Mouse (Mus musculus) liver, embryonic 14.5 days (tissue): ENCODE results near the gene Adamts6. TPM values are rescaled to one million over a fixed set of nuclear protein-coding genes. Genes with fewer than 3 reads are reported as not detected.

Source experiments
- ATAC-seq: fragments of 200-750 bp; cut with Nextera tagmentation; 2 replicates; pipeline ENCODE4 v1.8.0; 2017; ENCODE audit warnings: moderate number of reproducible peaks, mild to moderate bottlenecking, moderate library complexity; ENCODE audit not compliant: insufficient read depth
- DNase-seq, 3 experiments: peaks; one replicate each; pipeline ENCODE4 v3.0.0-alpha.2; 2012 to 2013; ENCODE audit warnings: low read depth in 3 of 3, low spot score in 3 of 3
- H3K27ac ChIP-seq: fragments of 300-500 bp; sonication (generic); 2 replicates; pipeline ENCODE4 v1.5.1; 2014; ENCODE audit warnings: moderate library complexity, mild to moderate bottlenecking, control low read depth, inconsistent platforms
- H3K27me3 ChIP-seq: fragments of 300-500 bp; sonication (generic); 2 replicates; pipeline ENCODE4 v1.6.1; 2014; ENCODE audit warnings: mild to moderate bottlenecking, low read length, moderate library complexity; ENCODE audit not compliant: control insufficient read depth, insufficient read depth
- H3K36me3 ChIP-seq: fragments of 300-500 bp; sonication (generic); replicated peaks from 2 replicates; pipeline ENCODE4 v1.6.1; 2014; ENCODE audit warnings: low read depth; ENCODE audit not compliant: control insufficient read depth, insufficient read depth
- H3K4me1 ChIP-seq, 2 experiments: fragments of 200-500 bp in 1 of 2; fragments of 300-500 bp in 1 of 2; sonication (generic) in 1 of 2; replicated peaks; 2 replicates each; pipeline ENCODE4 v1.6.1; 2012 to 2014; ENCODE audit warnings: antibody characterized with exemption in 1 of 2, inconsistent platforms in 1 of 2, low read length in 1 of 2; ENCODE audit not compliant: control insufficient read depth in 2 of 2, insufficient read depth in 2 of 2
- H3K4me2 ChIP-seq: fragments of 300-500 bp; sonication (generic); 2 replicates; pipeline ENCODE4 v1.6.1; 2014; ENCODE audit warnings: low read depth, mild to moderate bottlenecking, control low read depth, moderate library complexity
- H3K4me3 ChIP-seq, 2 experiments: fragments of 200-500 bp in 1 of 2; fragments of 300-500 bp in 1 of 2; sonication (generic) in 1 of 2; 2 replicates each; pipeline ENCODE4 v1.5.1; 2012 to 2014; ENCODE audit warnings: low read depth in 2 of 2, low read length in 2 of 2, mild to moderate bottlenecking in 2 of 2, control low read depth in 1 of 2, inconsistent platforms in 1 of 2, moderate library complexity in 1 of 2; ENCODE audit not compliant: insufficient read depth in 1 of 2
- H3K9ac ChIP-seq: fragments of 300-500 bp; sonication (generic); replicated peaks from 2 replicates; pipeline ENCODE4 v1.6.1; 2014; ENCODE audit warnings: mild to moderate bottlenecking, control low read depth, moderate library complexity
- H3K9me3 ChIP-seq: fragments of 300-500 bp; sonication (generic); 2 replicates; pipeline ENCODE4 v1.6.1; 2016; ENCODE audit warnings: low read length, mixed read lengths; ENCODE audit not compliant: control insufficient read depth
- CTCF ChIP-seq: IDR thresholded peaks from 2 replicates; pipeline ENCODE4 v1.5.1; 2016; ENCODE audit warnings: antibody characterized with exemption, low read depth, control low read depth
- EP300 ChIP-seq: IDR thresholded peaks from 2 replicates; pipeline ENCODE4 v1.6.1; 2016; ENCODE audit warnings: antibody characterized with exemption, low read depth
- WGBS: fragments of 180-500 bp; shearing (Covaris S2); extraction: QIAGEN DNeasy Blood & Tissue Kit; methylation state at CpG from one replicate; pipeline ENCODE4 v1.1.7; 2014; ENCODE audit not compliant: insufficient replicate concordance; 5-methylcytosine and 5-hydroxymethylcytosine counted together
- polyA plus RNA-seq, 2 experiments: library from polyadenylated mRNA; depleted of rRNA in 1 of 2; stranded (reverse) in 1 of 2; unstranded in 1 of 2; fragments of >200 nt; fragmentation: Nextera tagmentation in 1 of 2; extraction: Ambion mirVana in 1 of 2; gene quantifications; 2 replicates each; pipeline versions ENCODE4 v1.2.1 to v1.2.3; 2012 to 2014

Adamts6 gene
- polyA plus RNA-seq, 2 experiments = 0.08 to 0.35 TPM

GRCm38 (mm10) chr13:104532723-104533122 lies 245.1 kb downstream of the Adamts6 start:
- Histone ChIP-seq H3K4me2 (no peak overlapping the region), H3K27me3 (no peaks in the 10 kb centered on the region), H3K27ac (no peak overlapping the region), H3K9me3 (no peaks in the 10 kb centered on the region), H3K36me3 (no peaks in the 10 kb centered on the region), H3K4me3 (no peak overlapping the region), H3K9ac (no peak overlapping the region), H3K4me1 (no peaks in the 10 kb centered on the region)
- no peak for ATAC-seq
- DNase-seq = no peak
- TF ChIP-seq CTCF = no peak
- no peak for TF ChIP-seq EP300
- WGBS = 74% methylated on average over 7 of the region's 7 CpGs

- WGBS = 74% methylated on average over 7 of the region's 7 CpGs
- Histone ChIP-seq H3K4me2 (no peak overlapping the region), H3K9ac (no peak overlapping the region), H3K27me3 (no peaks in the 10 kb centered on the region), H3K4me1 (no peaks in the 10 kb centered on the region), H3K4me3 (no peak overlapping the region), H3K9me3 (no peaks in the 10 kb centered on the region), H3K36me3 (no peaks in the 10 kb centered on the region), H3K27ac (no peak overlapping the region)
- ATAC-seq = no peak
- no peak for TF ChIP-seq EP300
- no peak for TF ChIP-seq CTCF
- DNase-seq = no peak
These were observed 246.3 kb downstream of the Adamts6 start for GRCm38 (mm10) chr13:104533806-104534495.

- no peak for ATAC-seq
These were observed 253.3 kb downstream of the Adamts6 start for GRCm38 (mm10) chr13:104540861-104541398.

GRCm38 (mm10) chr13:104542123-104542758 lies 254.6 kb downstream of the Adamts6 start:
- ATAC-seq (no peak), DNase-seq (no peak)
- Histone ChIP-seq H3K27me3 (no peaks in the 10 kb centered on the region), H3K9me3 (no peaks in the 10 kb centered on the region), H3K4me1 (no peaks in the 10 kb centered on the region), H3K27ac (no peak overlapping the region), H3K4me3 (no peak overlapping the region), H3K36me3 (no peaks in the 10 kb centered on the region), H3K9ac (no peak overlapping the region), H3K4me2 (no peak overlapping the region)
- WGBS = 60% methylated on average over 10 of the region's 10 CpGs
- TF ChIP-seq CTCF (no peak), EP300 (no peak)

More at GRCm38 (mm10) chr13:104540861-104541398, 253.3 kb downstream of the Adamts6 start:
- Histone ChIP-seq H3K36me3 (no peaks in the 10 kb centered on the region), H3K4me3 (no peak overlapping the region), H3K9me3 (no peaks in the 10 kb centered on the region), H3K27me3 (no peaks in the 10 kb centered on the region), H3K4me2 (no peak overlapping the region), H3K9ac (no peak overlapping the region), H3K4me1 (no peaks in the 10 kb centered on the region), H3K27ac (no peak overlapping the region)
- no peak for TF ChIP-seq CTCF
- TF ChIP-seq EP300 = no peak
- DNase-seq = no peak
- 48% methylated on average over 7 of the region's 7 CpGs for WGBS

- H3K4me3 ChIP-seq = no peak overlapping the region
- 54% methylated on average over 4 of the region's 4 CpGs for WGBS
- H3K27me3 ChIP-seq = no peaks in the 10 kb centered on the region
- ATAC-seq = no peak
- no peak overlapping the region for H3K4me2 ChIP-seq
- DNase-seq = no peak
- no peaks in the 10 kb centered on the region for H3K4me1 ChIP-seq
- H3K27ac ChIP-seq = no peak overlapping the region
- H3K9ac ChIP-seq = no peak overlapping the region
- TF ChIP-seq CTCF (no peak), EP300 (no peak)
- H3K36me3 ChIP-seq = no peaks in the 10 kb centered on the region
- H3K9me3 ChIP-seq = no peaks in the 10 kb centered on the region
These were observed 255.1 kb downstream of the Adamts6 start for GRCm38 (mm10) chr13:104542759-104543141.

Other genes starting within 250 kb of the Adamts6 start
- 5.2 and 5.3 TPM in 2 replicates for gene Nln, start 178.2 kb upstream of the Adamts6 start, polyA plus RNA-seq (2012; rRNA removed)
- gene Nln, start 178.2 kb upstream of the Adamts6 start, polyA plus RNA-seq (2014; fragmentation: Nextera tagmentation; extraction: Ambion mirVana) = 10.8 and 13.7 TPM in 2 replicates
- 0.21 and 0.26 TPM in 2 replicates for gene Sgtb, start 178.1 kb upstream of the Adamts6 start, polyA plus RNA-seq (2012; rRNA removed)
- gene Sgtb, start 178.1 kb upstream of the Adamts6 start, polyA plus RNA-seq (2014; fragmentation: Nextera tagmentation; extraction: Ambion mirVana) = 0.58 TPM in 2 replicates
- 4.6 and 7.3 TPM in 2 replicates for gene Trappc13, start 109.4 kb upstream of the Adamts6 start, polyA plus RNA-seq (2012; rRNA removed)
- 22.0 and 23.1 TPM in 2 replicates for gene Trappc13, start 109.4 kb upstream of the Adamts6 start, polyA plus RNA-seq (2014; fragmentation: Nextera tagmentation; extraction: Ambion mirVana)
- 3.2 and 5.1 TPM in 2 replicates for gene Trim23, start 109.0 kb upstream of the Adamts6 start, polyA plus RNA-seq (2012; rRNA removed)
- 10.0 and 10.4 TPM in 2 replicates for gene Trim23, start 109.0 kb upstream of the Adamts6 start, polyA plus RNA-seq (2014; fragmentation: Nextera tagmentation; extraction: Ambion mirVana)
- gene Cenpk, start 59.2 kb upstream of the Adamts6 start, polyA plus RNA-seq (2012; rRNA removed) = 23.0 and 33.2 TPM in 2 replicates
- 89.3 and 95.0 TPM in 2 replicates for gene Cenpk, start 59.2 kb upstream of the Adamts6 start, polyA plus RNA-seq (2014; fragmentation: Nextera tagmentation; extraction: Ambion mirVana)
- gene Ppwd1, start 59.0 kb upstream of the Adamts6 start, polyA plus RNA-seq (2012; rRNA removed) = 4.8 and 7.6 TPM in 2 replicates
- 8.5 and 8.9 TPM in 2 replicates for gene Ppwd1, start 59.0 kb upstream of the Adamts6 start, polyA plus RNA-seq (2014; fragmentation: Nextera tagmentation; extraction: Ambion mirVana)